Comparison of ENCODE assay signal across 8 mouse cellular contexts in the genomic region with DNA sequence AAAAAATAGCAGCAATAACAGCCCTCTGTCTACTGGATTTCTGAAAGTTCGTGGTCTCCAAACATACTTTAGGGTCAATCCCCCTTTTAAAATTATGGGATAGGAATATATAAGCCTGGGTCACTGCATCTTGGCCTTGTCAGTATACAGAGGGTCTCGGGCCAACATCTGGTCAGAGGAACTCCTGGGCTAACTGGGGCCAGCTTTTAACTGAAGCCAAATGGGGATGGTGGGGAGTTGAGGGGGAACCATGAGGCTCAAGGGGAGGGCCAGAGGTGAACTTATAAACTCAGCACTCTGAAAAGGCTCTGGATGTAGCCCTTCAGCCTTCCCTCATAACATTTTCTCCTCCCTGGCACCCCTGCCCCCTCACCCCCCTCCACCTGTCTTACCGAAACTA. TPM values are rescaled to one million over a fixed set of nuclear protein-coding genes. Genes with fewer than 3 reads are reported as not detected.
DNase-seq lines count a peak whose midpoint lies in the region; ATAC-seq lines count a peak whose summit lies in the region.

No protein-coding gene starts in this region.

- H3K36me3 ChIP-seq in heart, embryonic 10.5 days = no peaks in the 10 kb centered on the region
- no peaks in the 10 kb centered on the region for H3K36me3 ChIP-seq in neural tube, embryonic 12.5 days
- H3K36me3 ChIP-seq in limb, embryonic 12.5 days = no peaks in the 10 kb centered on the region

- H3K27me3 ChIP-seq in heart, embryonic 10.5 days (ENCODE audit: insufficient read depth, poor library complexity, severe bottlenecking) = peaks cover 40% of the 10 kb centered on the region
- peaks cover 57% of the 10 kb centered on the region for H3K27me3 ChIP-seq in neural tube, embryonic 12.5 days (replicated peaks)
- peaks cover 57% of the 10 kb centered on the region for H3K27me3 ChIP-seq in limb, embryonic 12.5 days

- peak overlapping the region; percentile 90; the same call in 1 of the 2 replicates for H3K27ac ChIP-seq in heart, embryonic 10.5 days
- no peak overlapping the region for H3K27ac ChIP-seq in neural tube, embryonic 12.5 days
- no peak overlapping the region for H3K27ac ChIP-seq in limb, embryonic 12.5 days

- no peak for ATAC-seq in neural tube, embryonic 12.5 days (ENCODE audit: low FRiP score, low read depth)
- ATAC-seq in limb, embryonic 12.5 days (ENCODE audit: insufficient number of reproducible peaks, insufficient read depth, low FRiP score, low TSS enrichment, low read depth) = no peak

- DNase-seq in heart, embryonic 10.5 days (ENCODE audit: low spot score) = no peak
- DNase-seq in heart, postnatal 14 days = no peak
- no peak for DNase-seq in neural tube, embryonic 10.5 days (ENCODE audit: extremely low spot score, low spot score)
- no peak for DNase-seq in right cerebral cortex, postnatal 14 days
- no peak for DNase-seq in adrenal gland, adult 2 months
- no peak for DNase-seq in layer of hippocampus, adult 8-10 months (ENCODE audit: low spot score in 2 of 2)

- 61% methylated on average over 3 of the region's 3 CpGs for WGBS in heart, embryonic 10.5 days
- 70% methylated on average over 3 of the region's 3 CpGs for WGBS in neural tube, embryonic 12.5 days
- WGBS in limb, embryonic 12.5 days = 44% methylated on average over 3 of the region's 3 CpGs

- peaks cover 62% of the 10 kb centered on the region for H3K4me1 ChIP-seq in heart, embryonic 10.5 days
- peaks cover 30% of the 10 kb centered on the region for H3K4me1 ChIP-seq in neural tube, embryonic 12.5 days
- H3K4me1 ChIP-seq in limb, embryonic 12.5 days (replicated peaks) = peaks cover 35% of the 10 kb centered on the region

- no peak overlapping the region for H3K9ac ChIP-seq in neural tube, embryonic 12.5 days
- no peak overlapping the region for H3K9ac ChIP-seq in limb, embryonic 12.5 days (replicated peaks)

- peak overlapping the region; percentile 99 for H3K4me2 ChIP-seq in neural tube, embryonic 12.5 days (replicated peaks)
- H3K4me2 ChIP-seq in limb, embryonic 12.5 days = peak overlapping the region; percentile 100; the same call in 1 of the 2 replicates

- H3K9me3 ChIP-seq in heart, embryonic 10.5 days = no peaks in the 10 kb centered on the region
- no peaks in the 10 kb centered on the region for H3K9me3 ChIP-seq in neural tube, embryonic 12.5 days
- H3K9me3 ChIP-seq in limb, embryonic 12.5 days = no peaks in the 10 kb centered on the region

- intact Hi-C loops in heart, postnatal 14 days (cut with DNase I) = loop anchor here (5.0 kb wide), 1 partner anchor 90 kb away; no protein-coding TSS in a partner anchor

- peak overlapping the region; percentile 78; the same call in 1 of the 2 replicates for H3K4me3 ChIP-seq in heart, embryonic 10.5 days
- H3K4me3 ChIP-seq in neural tube, embryonic 12.5 days = no peak overlapping the region
- H3K4me3 ChIP-seq in limb, embryonic 12.5 days (replicated peaks) = peak overlapping the region; percentile 64; the same call in 1 of the 2 replicates

RNA-seq across cellular contexts. Expression of a gene that starts 1.8 kb away (rescaled TPM):
- 3.8 and 7.4 TPM in 2 replicates for polyA plus RNA-seq in heart, embryonic 10.5 days (2016; fragmentation: Nextera tagmentation; extraction: Ambion mirVana)
- 10 to 100 TPM; 12.1 to 15.9 TPM for total RNA-seq in heart, postnatal 14 days (2021)
- polyA plus RNA-seq in neural tube, embryonic 12.5 days (2016; fragmentation: Nextera tagmentation; extraction: Ambion mirVana) = 1.6 and 2.1 TPM in 2 replicates
- 0.98 and 1.3 TPM in 2 replicates for polyA plus RNA-seq in limb, embryonic 12.5 days (2016; fragmentation: Nextera tagmentation; extraction: Ambion mirVana)
- 10 to 100 TPM in 1 of 2 experiments, 1 to 10 TPM in 1; 8.4 to 28.2 TPM for total RNA-seq in adrenal gland, adult 2 months (2021)
- 21.5 and 26.5 TPM in 2 replicates for polyA plus RNA-seq in adrenal gland, adult 2 months (2012; rRNA removed)
- 10 to 100 TPM; 56.4 to 70.3 (median 63.4) TPM for total RNA-seq in layer of hippocampus, adult 8-10 months (2022)
